Mouse (Mus musculus): ENCODE measurements around the gene Zswim5. TPM values are rescaled to one million over a fixed set of nuclear protein-coding genes. Genes with fewer than 3 reads are reported as not detected.
A peak's percentile ranks its signal among the peaks of the same experiment; 100 is the strongest.

Zswim5 gene
- polyA plus RNA-seq, 1 experiment from 2014 or later: 1.6 TPM

GRCm38 (mm10) chr4:116954951-116955350 is 77.8 kb downstream of the Zswim5 start:
- H3K4me3 ChIP-seq (ENCODE audit: low read length): no peak overlapping the region
- 77% methylated on average over 7 of the region's 7 CpGs for WGBS
- H3K4me1 ChIP-seq (ENCODE audit: insufficient read depth, low read length): no peaks in the 10 kb centered on the region
- H3K36me3 ChIP-seq (ENCODE audit: insufficient read depth, low read length): no peaks in the 10 kb centered on the region
- H3K9me3 ChIP-seq (ENCODE audit: low read length): no peaks in the 10 kb centered on the region
- ATAC-seq (ENCODE audit: low FRiP score, low TSS enrichment): no peak
- H3K4me2 ChIP-seq (replicated peaks; ENCODE audit: low read depth, low read length): no peak overlapping the region
- no peak overlapping the region for H3K27ac ChIP-seq (ENCODE audit: low read length)
- no peak overlapping the region for H3K9ac ChIP-seq (replicated peaks; ENCODE audit: low read length)
- no peaks in the 10 kb centered on the region for H3K27me3 ChIP-seq (ENCODE audit: insufficient read depth, low read length)

- WGBS: 52% methylated on average over 2 of the region's 2 CpGs
- Histone ChIP-seq H3K4me1 (ENCODE audit: insufficient read depth, low read length) (no peaks in the 10 kb centered on the region), H3K27me3 (ENCODE audit: insufficient read depth, low read length) (no peaks in the 10 kb centered on the region), H3K27ac (ENCODE audit: low read length) (no peak overlapping the region), H3K9me3 (ENCODE audit: low read length) (no peaks in the 10 kb centered on the region), H3K36me3 (ENCODE audit: insufficient read depth, low read length) (peaks cover 11% of the 10 kb centered on the region; the same call in 1 of the 2 replicates), H3K4me3 (ENCODE audit: low read length) (no peak overlapping the region), H3K4me2 (replicated peaks; ENCODE audit: low read depth, low read length) (no peak overlapping the region), H3K9ac (replicated peaks; ENCODE audit: low read length) (no peak overlapping the region)
- no peak for ATAC-seq (ENCODE audit: low FRiP score, low TSS enrichment)
These were observed 99.3 kb downstream of the Zswim5 start for GRCm38 (mm10) chr4:116976503-116976902.

- Histone ChIP-seq H3K9ac (replicated peaks; ENCODE audit: low read length) (no peak overlapping the region), H3K4me2 (replicated peaks; ENCODE audit: low read depth, low read length) (no peak overlapping the region), H3K27ac (ENCODE audit: low read length) (no peak overlapping the region), H3K4me3 (ENCODE audit: low read length) (no peak overlapping the region), H3K9me3 (ENCODE audit: low read length) (no peaks in the 10 kb centered on the region), H3K4me1 (ENCODE audit: insufficient read depth, low read length) (no peaks in the 10 kb centered on the region), H3K36me3 (ENCODE audit: insufficient read depth, low read length) (peaks cover 3% of the 10 kb centered on the region; the same call in 1 of the 2 replicates), H3K27me3 (ENCODE audit: insufficient read depth, low read length) (no peaks in the 10 kb centered on the region)
- no peak for ATAC-seq (ENCODE audit: low FRiP score, low TSS enrichment)
- 88% methylated on average over 7 of the region's 7 CpGs for WGBS
These were observed 108.5 kb downstream of the Zswim5 start for GRCm38 (mm10) chr4:116985681-116986080.

GRCm38 (mm10) chr4:116986400-116987121 is 109.4 kb downstream of the Zswim5 start:
- Histone ChIP-seq H3K4me2 (replicated peaks; ENCODE audit: low read depth, low read length) (no peak overlapping the region), H3K9me3 (ENCODE audit: low read length) (no peaks in the 10 kb centered on the region), H3K27ac (ENCODE audit: low read length) (no peak overlapping the region), H3K9ac (replicated peaks; ENCODE audit: low read length) (no peak overlapping the region), H3K4me1 (ENCODE audit: insufficient read depth, low read length) (no peaks in the 10 kb centered on the region), H3K27me3 (ENCODE audit: insufficient read depth, low read length) (no peaks in the 10 kb centered on the region), H3K4me3 (ENCODE audit: low read length) (no peak overlapping the region), H3K36me3 (ENCODE audit: insufficient read depth, low read length) (peaks cover 3% of the 10 kb centered on the region; the same call in 1 of the 2 replicates)
- WGBS: 67% methylated on average over 17 of the region's 17 CpGs
- ATAC-seq (ENCODE audit: low FRiP score, low TSS enrichment): peak; percentile 65

- no peak overlapping the region for H3K4me2 ChIP-seq (replicated peaks; ENCODE audit: low read depth, low read length)
- H3K4me1 ChIP-seq (ENCODE audit: insufficient read depth, low read length): no peaks in the 10 kb centered on the region
- H3K9ac ChIP-seq (replicated peaks; ENCODE audit: low read length): no peak overlapping the region
- H3K36me3 ChIP-seq (ENCODE audit: insufficient read depth, low read length): peaks cover 3% of the 10 kb centered on the region; the same call in 1 of the 2 replicates
- no peak overlapping the region for H3K27ac ChIP-seq (ENCODE audit: low read length)
- WGBS: 73% methylated on average over 5 of the region's 5 CpGs
- H3K27me3 ChIP-seq (ENCODE audit: insufficient read depth, low read length): no peaks in the 10 kb centered on the region
- no peak for ATAC-seq (ENCODE audit: low FRiP score, low TSS enrichment)
- no peaks in the 10 kb centered on the region for H3K9me3 ChIP-seq (ENCODE audit: low read length)
- no peak overlapping the region for H3K4me3 ChIP-seq (ENCODE audit: low read length)
These were observed 109.9 kb downstream of the Zswim5 start for GRCm38 (mm10) chr4:116987122-116987456.

- Histone ChIP-seq H3K4me1 (ENCODE audit: insufficient read depth, low read length) (peaks cover 13% of the 10 kb centered on the region), H3K4me3 (ENCODE audit: low read length) (no peak overlapping the region), H3K27ac (ENCODE audit: low read length) (no peak overlapping the region), H3K9ac (replicated peaks; ENCODE audit: low read length) (no peak overlapping the region), H3K27me3 (ENCODE audit: insufficient read depth, low read length) (no peaks in the 10 kb centered on the region), H3K9me3 (ENCODE audit: low read length) (no peaks in the 10 kb centered on the region), H3K36me3 (ENCODE audit: insufficient read depth, low read length) (peaks cover 3% of the 10 kb centered on the region; the same call in 1 of the 2 replicates), H3K4me2 (replicated peaks; ENCODE audit: low read depth, low read length) (no peak overlapping the region)
- ATAC-seq (ENCODE audit: low FRiP score, low TSS enrichment): no peak
- WGBS: 63% methylated on average over 6 of the region's 6 CpGs
These were observed 112.6 kb downstream of the Zswim5 start for GRCm38 (mm10) chr4:116989731-116990130.

- Histone ChIP-seq H3K4me1 (ENCODE audit: insufficient read depth, low read length) (peaks cover 23% of the 10 kb centered on the region), H3K4me2 (replicated peaks; ENCODE audit: low read depth, low read length) (no peak overlapping the region), H3K9ac (replicated peaks; ENCODE audit: low read length) (no peak overlapping the region), H3K36me3 (ENCODE audit: insufficient read depth, low read length) (peaks cover 3% of the 10 kb centered on the region; the same call in 1 of the 2 replicates), H3K27me3 (ENCODE audit: insufficient read depth, low read length) (no peaks in the 10 kb centered on the region), H3K4me3 (ENCODE audit: low read length) (no peak overlapping the region), H3K27ac (ENCODE audit: low read length) (no peak overlapping the region), H3K9me3 (ENCODE audit: low read length) (no peaks in the 10 kb centered on the region)
- 15% methylated on average over 7 of the region's 7 CpGs for WGBS
- no peak for ATAC-seq (ENCODE audit: low FRiP score, low TSS enrichment)
These were observed 114.2 kb downstream of the Zswim5 start for GRCm38 (mm10) chr4:116991366-116991765.

- under 1% methylated on average over 38 of the region's 38 CpGs for WGBS
- Histone ChIP-seq H3K27me3 (ENCODE audit: insufficient read depth, low read length) (no peaks in the 10 kb centered on the region), H3K4me3 (ENCODE audit: low read length) (peak within 1 kb of the TSS; percentile 89), H3K9me3 (ENCODE audit: low read length) (no peaks in the 10 kb centered on the region), H3K27ac (ENCODE audit: low read length) (peak within 1 kb of the TSS; percentile 75), H3K9ac (replicated peaks; ENCODE audit: low read length) (peak within 1 kb of the TSS; percentile 83), H3K4me1 (ENCODE audit: insufficient read depth, low read length) (peaks cover 23% of the 10 kb centered on the region), H3K36me3 (ENCODE audit: insufficient read depth, low read length) (peaks cover 6% of the 10 kb centered on the region; the same call in 1 of the 2 replicates), H3K4me2 (replicated peaks; ENCODE audit: low read depth, low read length) (peak within 1 kb of the TSS; percentile 98)
- ATAC-seq (ENCODE audit: low FRiP score, low TSS enrichment): peak; percentile 91
These were observed 116.8 kb downstream of the Zswim5 start, which contains the start of gene Urod for GRCm38 (mm10) chr4:116993672-116994621. Gene Urod (minus strand): TSS chr4:116994413.

- H3K36me3 ChIP-seq (ENCODE audit: insufficient read depth, low read length): peaks cover 9% of the 10 kb centered on the region; the same call in 1 of the 2 replicates
- WGBS: under 1% methylated on average over 58 of the region's 58 CpGs
These were observed 118.1 kb downstream of the Zswim5 start, which contains the start of gene Hectd3 for GRCm38 (mm10) chr4:116995131-116995797. Gene Hectd3 (plus strand): TSS chr4:116995317.

More at GRCm38 (mm10) chr4:116995131-116995797, 118.1 kb downstream of the Zswim5 start, which contains the start of gene Hectd3:
- Histone ChIP-seq H3K4me3 (ENCODE audit: low read length) (peak within 1 kb of the TSS; percentile 89), H3K27ac (ENCODE audit: low read length) (peak within 1 kb of the TSS; percentile 75), H3K9ac (replicated peaks; ENCODE audit: low read length) (peak within 1 kb of the TSS; percentile 83), H3K4me2 (replicated peaks; ENCODE audit: low read depth, low read length) (peak within 1 kb of the TSS; percentile 98), H3K4me1 (ENCODE audit: insufficient read depth, low read length) (peaks cover 23% of the 10 kb centered on the region), H3K27me3 (ENCODE audit: insufficient read depth, low read length) (no peaks in the 10 kb centered on the region), H3K9me3 (ENCODE audit: low read length) (no peaks in the 10 kb centered on the region)
- ATAC-seq (ENCODE audit: low FRiP score, low TSS enrichment): peak; percentile 73

Data from kidney, embryonic 16.5 days (tissue).